Mouse (Mus musculus): ENCODE data around the gene Hrh1.

GRCm38 (mm10) chr6:114479644-114480410 is 82.1 kb downstream of the Hrh1 start:
- TF ChIP-seq CTCF (IDR thresholded peaks at IDR 0.05; ENCODE audit: low read depth), result peak; percentile 29
- no peak for TF ChIP-seq EP300 (IDR thresholded peaks at IDR 0.05; ENCODE audit: low read depth)
